Mouse (Mus musculus): ENCODE measurements around the gene Etl4. TPM values are rescaled to one million over a fixed set of nuclear protein-coding genes. Genes with fewer than 3 reads are reported as not detected.

Gene Etl4
- total and polyA plus RNA-seq, 2 experiments from 2014 or later = 7.6 to 20.6 TPM

DNA sequence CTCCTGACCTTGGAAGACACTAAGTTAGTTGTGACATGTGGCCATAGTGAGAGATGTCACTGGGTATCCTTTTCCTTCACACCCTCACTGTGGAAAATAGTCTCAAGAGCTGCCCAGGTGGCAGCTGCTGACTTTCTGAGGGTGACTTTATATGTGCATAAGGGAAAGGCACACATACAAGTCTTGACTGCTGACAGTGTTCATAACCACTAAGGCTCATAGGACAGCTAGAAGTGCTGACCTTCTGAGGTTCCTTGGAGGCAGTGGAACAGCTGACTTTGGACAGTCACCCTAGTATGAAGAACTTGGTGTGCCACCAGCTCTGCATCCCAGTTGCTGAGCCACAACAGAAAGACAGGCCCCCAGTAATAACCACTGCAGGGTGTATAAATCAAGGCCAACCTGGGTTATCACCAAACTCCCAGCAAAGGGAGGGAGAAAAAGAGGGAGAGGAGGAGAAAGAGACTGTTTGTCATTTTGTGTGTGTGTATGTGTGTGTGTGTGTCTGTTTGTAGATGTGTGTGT is 855.0 kb downstream of the Etl4 start:
- no peak for DNase-seq (ENCODE audit: low spot score)
- no peak for TF ChIP-seq EP300 (IDR thresholded peaks at IDR 0.05; ENCODE audit: low read depth)
- no peak for TF ChIP-seq CTCF (IDR thresholded peaks at IDR 0.05; ENCODE audit: low read depth)
- H3K36me3 ChIP-seq (replicated peaks; ENCODE audit: control insufficient read depth, insufficient read depth, low read length) = 0 out of 2 replicates have a peak, but pooled peaks cover 7% of the 10 kb centered on the region
- no peak overlapping the region for H3K27ac ChIP-seq (ENCODE audit: low read depth)
- H3K9ac ChIP-seq (replicated peaks; ENCODE audit: low read depth, low read length) = no peak overlapping the region
- no peaks in the 10 kb centered on the region for H3K9me3 ChIP-seq (replicated peaks; ENCODE audit: control insufficient read depth, low read length)
- no peaks in the 10 kb centered on the region for H3K4me1 ChIP-seq (ENCODE audit: control insufficient read depth, insufficient read depth)
- H3K4me3 ChIP-seq (ENCODE audit: low read depth, low read length) = no peak overlapping the region
- no peak overlapping the region for H3K4me2 ChIP-seq (ENCODE audit: low read depth, low read length)
- H3K27me3 ChIP-seq (ENCODE audit: control insufficient read depth, insufficient read depth, low read length) = no peaks in the 10 kb centered on the region
- ATAC-seq (ENCODE audit: insufficient read depth, low read depth) = no peak

GRCm38 (mm10) chr2:20768681-20769080 is 859.1 kb downstream of the Etl4 start:
- WGBS = 79% methylated on average over 5 of the region's 5 CpGs
- ATAC-seq (ENCODE audit: insufficient read depth, low read depth) (no peak), DNase-seq (ENCODE audit: low spot score) (no peak)

DNA sequence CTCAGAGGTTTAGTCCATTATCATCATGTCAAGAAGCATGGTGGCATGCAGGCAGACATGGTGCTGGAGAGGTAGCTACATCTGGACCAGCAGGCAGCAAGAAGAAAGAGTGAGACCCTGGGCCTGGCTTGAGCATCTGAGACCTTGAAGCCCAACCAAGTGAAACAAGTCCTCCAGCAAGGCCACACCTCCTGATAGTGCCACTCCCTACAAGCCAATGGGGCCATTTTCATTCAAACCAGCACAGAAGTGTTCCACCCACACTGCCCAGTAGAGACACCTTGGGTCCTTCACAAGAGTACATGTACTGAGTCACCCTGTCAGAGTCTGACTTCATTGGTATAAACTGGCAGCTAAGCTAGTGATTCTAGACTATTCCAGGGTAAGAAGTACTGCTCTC is 860.6 kb downstream of the Etl4 start:
- DNase-seq (ENCODE audit: low spot score) (no peak), ATAC-seq (ENCODE audit: insufficient read depth, low read depth) (no peak)
- Histone ChIP-seq H3K27me3 (ENCODE audit: control insufficient read depth, insufficient read depth, low read length) (no peaks in the 10 kb centered on the region), H3K27ac (ENCODE audit: low read depth) (no peak overlapping the region), H3K9me3 (replicated peaks; ENCODE audit: control insufficient read depth, low read length) (no peaks in the 10 kb centered on the region), H3K4me1 (ENCODE audit: control insufficient read depth, insufficient read depth) (no peaks in the 10 kb centered on the region), H3K36me3 (replicated peaks; ENCODE audit: control insufficient read depth, insufficient read depth, low read length) (peaks cover 5% of the 10 kb centered on the region; the same call in 1 of the 2 replicates), H3K4me3 (ENCODE audit: low read depth, low read length) (no peak overlapping the region), H3K9ac (replicated peaks; ENCODE audit: low read depth, low read length) (no peak overlapping the region), H3K4me2 (ENCODE audit: low read depth, low read length) (no peak overlapping the region)
- TF ChIP-seq EP300 (IDR thresholded peaks at IDR 0.05; ENCODE audit: low read depth) (no peak), CTCF (IDR thresholded peaks at IDR 0.05; ENCODE audit: low read depth) (no peak)

More at GRCm38 (mm10) chr2:20768681-20769080, 859.1 kb downstream of the Etl4 start:
- TF ChIP-seq EP300 (IDR thresholded peaks at IDR 0.05; ENCODE audit: low read depth) = no peak
- peak; percentile 27 for TF ChIP-seq CTCF (IDR thresholded peaks at IDR 0.05; ENCODE audit: low read depth)
- H3K4me1 ChIP-seq (ENCODE audit: control insufficient read depth, insufficient read depth) = no peaks in the 10 kb centered on the region
- H3K9ac ChIP-seq (replicated peaks; ENCODE audit: low read depth, low read length) = no peak overlapping the region
- H3K27me3 ChIP-seq (ENCODE audit: control insufficient read depth, insufficient read depth, low read length) = no peaks in the 10 kb centered on the region
- H3K4me2 ChIP-seq (ENCODE audit: low read depth, low read length) = no peak overlapping the region
- no peak overlapping the region for H3K4me3 ChIP-seq (ENCODE audit: low read depth, low read length)
- no peaks in the 10 kb centered on the region for H3K9me3 ChIP-seq (replicated peaks; ENCODE audit: control insufficient read depth, low read length)
- peaks cover 5% of the 10 kb centered on the region; the same call in 1 of the 2 replicates for H3K36me3 ChIP-seq (replicated peaks; ENCODE audit: control insufficient read depth, insufficient read depth, low read length)
- no peak overlapping the region for H3K27ac ChIP-seq (ENCODE audit: low read depth)

GRCm38 (mm10) chr2:20774462-20774861 is 864.9 kb downstream of the Etl4 start:
- Histone ChIP-seq H3K9me3 (replicated peaks; ENCODE audit: control insufficient read depth, low read length) (no peaks in the 10 kb centered on the region), H3K4me2 (ENCODE audit: low read depth, low read length) (no peak overlapping the region), H3K36me3 (replicated peaks; ENCODE audit: control insufficient read depth, insufficient read depth, low read length) (no peaks in the 10 kb centered on the region; the same call in 1 of the 2 replicates), H3K27ac (ENCODE audit: low read depth) (no peak overlapping the region), H3K27me3 (ENCODE audit: control insufficient read depth, insufficient read depth, low read length) (no peaks in the 10 kb centered on the region), H3K4me1 (ENCODE audit: control insufficient read depth, insufficient read depth) (no peaks in the 10 kb centered on the region), H3K4me3 (ENCODE audit: low read depth, low read length) (no peak overlapping the region), H3K9ac (replicated peaks; ENCODE audit: low read depth, low read length) (no peak overlapping the region)
- 47% methylated on average over 2 of the region's 2 CpGs for whole genome bisulfite sequencing
- ATAC-seq (ENCODE audit: insufficient read depth, low read depth) (no peak), DNase-seq (ENCODE audit: low spot score) (no peak)
- TF ChIP-seq CTCF (IDR thresholded peaks at IDR 0.05; ENCODE audit: low read depth) (no peak), EP300 (IDR thresholded peaks at IDR 0.05; ENCODE audit: low read depth) (no peak)

DNA sequence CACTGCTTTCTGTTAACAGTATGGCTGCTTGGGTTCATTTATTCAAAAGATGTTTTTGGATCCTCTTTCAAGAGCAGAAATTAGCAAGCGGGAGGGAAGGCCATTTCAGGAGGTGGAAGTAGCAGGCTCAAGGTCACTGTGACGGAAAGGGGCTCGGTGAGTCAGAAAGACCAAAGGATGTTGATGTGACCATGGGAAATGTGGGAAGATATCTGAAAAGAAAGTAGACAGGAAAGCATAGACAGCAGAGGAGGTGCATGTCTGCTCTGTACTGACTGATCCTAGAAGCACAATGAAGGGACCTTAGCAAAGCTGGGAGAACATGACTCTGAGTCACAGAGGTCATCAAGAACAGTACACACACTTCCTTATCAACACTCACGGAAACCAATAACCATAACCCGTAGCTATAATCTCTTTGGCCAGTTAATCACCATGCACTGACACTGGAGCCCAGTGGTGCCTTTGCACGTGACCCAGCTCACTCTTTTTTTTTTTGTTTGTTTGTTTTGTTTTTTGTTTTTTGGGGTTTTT is 866.7 kb downstream of the Etl4 start:
- Histone ChIP-seq H3K27ac (ENCODE audit: low read depth) (no peak overlapping the region), H3K9ac (replicated peaks; ENCODE audit: low read depth, low read length) (no peak overlapping the region), H3K27me3 (ENCODE audit: control insufficient read depth, insufficient read depth, low read length) (no peaks in the 10 kb centered on the region), H3K4me1 (ENCODE audit: control insufficient read depth, insufficient read depth) (no peaks in the 10 kb centered on the region), H3K9me3 (replicated peaks; ENCODE audit: control insufficient read depth, low read length) (no peaks in the 10 kb centered on the region), H3K4me3 (ENCODE audit: low read depth, low read length) (no peak overlapping the region), H3K4me2 (ENCODE audit: low read depth, low read length) (no peak overlapping the region), H3K36me3 (replicated peaks; ENCODE audit: control insufficient read depth, insufficient read depth, low read length) (no peaks in the 10 kb centered on the region)
- TF ChIP-seq CTCF (IDR thresholded peaks at IDR 0.05; ENCODE audit: low read depth) = no peak
- TF ChIP-seq EP300 (IDR thresholded peaks at IDR 0.05; ENCODE audit: low read depth) = no peak
- 61% methylated on average over 6 of the region's 6 CpGs for WGBS
- ATAC-seq (ENCODE audit: insufficient read depth, low read depth) (no peak; the same call in 1 of the 2 replicates), DNase-seq (ENCODE audit: low spot score) (no peak)

- DNase-seq (ENCODE audit: low spot score) = no peak
- Histone ChIP-seq H3K9ac (replicated peaks; ENCODE audit: low read depth, low read length) (no peak overlapping the region), H3K4me2 (ENCODE audit: low read depth, low read length) (no peak overlapping the region), H3K27ac (ENCODE audit: low read depth) (no peak overlapping the region), H3K9me3 (replicated peaks; ENCODE audit: control insufficient read depth, low read length) (no peaks in the 10 kb centered on the region), H3K4me3 (ENCODE audit: low read depth, low read length) (no peak overlapping the region), H3K36me3 (replicated peaks; ENCODE audit: control insufficient read depth, insufficient read depth, low read length) (no peaks in the 10 kb centered on the region), H3K4me1 (ENCODE audit: control insufficient read depth, insufficient read depth) (no peaks in the 10 kb centered on the region), H3K27me3 (ENCODE audit: control insufficient read depth, insufficient read depth, low read length) (no peaks in the 10 kb centered on the region)
- no peak for TF ChIP-seq EP300 (IDR thresholded peaks at IDR 0.05; ENCODE audit: low read depth)
- peak; percentile 54 for TF ChIP-seq CTCF (IDR thresholded peaks at IDR 0.05; ENCODE audit: low read depth)
- no peak for ATAC-seq (ENCODE audit: insufficient read depth, low read depth)
- WGBS = 79% methylated on average over 6 of the region's 6 CpGs
Observed at GRCm38 (mm10) chr2:20777931-20778330, 868.4 kb downstream of the Etl4 start.

Data from heart, postnatal 0 days (tissue).